Mouse (Mus musculus) kidney, embryonic 16.5 days (tissue): ENCODE measurements around the gene Dsp. TPM values are rescaled to one million over a fixed set of nuclear protein-coding genes. Genes with fewer than 3 reads are reported as not detected.

Experiments used
- ATAC-seq: fragments of 200-750 bp; cut with Nextera tagmentation; 2 replicates; pipeline ENCODE4 v1.8.0; 2017; ENCODE audit warnings: moderate TSS enrichment; ENCODE audit not compliant: low FRiP score, low TSS enrichment
- H3K27ac ChIP-seq: fragments of 300-500 bp; sonication (generic); 2 replicates; pipeline ENCODE4 v1.5.1; 2014; ENCODE audit warnings: low read length
- H3K27me3 ChIP-seq: fragments of 300-500 bp; sonication (generic); 2 replicates; pipeline ENCODE4 v1.6.1; 2014; ENCODE audit warnings: low read length, control low read depth, mixed read lengths; ENCODE audit not compliant: insufficient read depth
- H3K36me3 ChIP-seq: fragments of 300-500 bp; sonication (generic); 2 replicates; pipeline ENCODE4 v1.6.1; 2014; ENCODE audit warnings: low read length, control low read depth, mixed read lengths; ENCODE audit not compliant: insufficient read depth
- H3K4me1 ChIP-seq: fragments of 300-500 bp; sonication (generic); 2 replicates; pipeline ENCODE4 v1.6.1; 2014; ENCODE audit warnings: low read length, control low read depth, mixed read lengths; ENCODE audit not compliant: insufficient read depth
- H3K4me2 ChIP-seq: fragments of 300-500 bp; sonication (generic); replicated peaks from 2 replicates; pipeline ENCODE4 v1.6.1; 2014; ENCODE audit warnings: low read depth, low read length
- H3K4me3 ChIP-seq: fragments of 300-500 bp; sonication (generic); 2 replicates; pipeline ENCODE4 v1.5.1; 2014; ENCODE audit warnings: mild to moderate bottlenecking, low read length
- H3K9ac ChIP-seq: fragments of 300-500 bp; sonication (generic); replicated peaks from 2 replicates; pipeline ENCODE4 v1.6.1; 2014; ENCODE audit warnings: low read length
- H3K9me3 ChIP-seq: fragments of 300-500 bp; sonication (generic); 2 replicates; pipeline ENCODE4 v1.6.1; 2016; ENCODE audit warnings: low read length, control low read depth
- WGBS: fragments of 180-500 bp; shearing (Covaris S2); extraction: QIAGEN DNeasy Blood & Tissue Kit; methylation state at CpG from one replicate; pipeline ENCODE4 v1.1.7; 2014; 5-methylcytosine and 5-hydroxymethylcytosine counted together
- polyA plus RNA-seq: library from polyadenylated mRNA; unstranded; fragments of >200 nt; fragmentation: Nextera tagmentation; extraction: Ambion mirVana; gene quantifications from 2 replicates; pipeline ENCODE4 v1.2.1, GENCODE M21; 2015

Dsp gene
- 5.3 TPM in 2 replicates for polyA plus RNA-seq

- H3K4me2 ChIP-seq = peak within 1 kb of the TSS; percentile 93
- peaks cover 19% of the 10 kb centered on the region for H3K27me3 ChIP-seq
- peak; percentile 73 for ATAC-seq
- peak within 1 kb of the TSS; percentile 57 for H3K4me3 ChIP-seq
- H3K9ac ChIP-seq = peak within 1 kb of the TSS; percentile 75
- no peaks in the 10 kb centered on the region for H3K9me3 ChIP-seq
- peak within 1 kb of the TSS; percentile 44 for H3K27ac ChIP-seq
- no peaks in the 10 kb centered on the region for H3K36me3 ChIP-seq
- peaks cover 25% of the 10 kb centered on the region; the same call in 1 of the 2 replicates for H3K4me1 ChIP-seq
- 0% methylated on average over 35 of the region's 58 CpGs for WGBS
Measured at GRCm38 (mm10) chr13:38151069-38151588, at the start of gene Dsp. TSS of gene Dsp (plus strand) at chr13:38151294.

- 83% methylated on average over 4 of the region's 4 CpGs for WGBS
- no peaks in the 10 kb centered on the region for H3K36me3 ChIP-seq
- H3K4me3 ChIP-seq = no peak overlapping the region
- no peak for ATAC-seq
- H3K4me1 ChIP-seq = no peaks in the 10 kb centered on the region
- no peak overlapping the region for H3K27ac ChIP-seq
- no peaks in the 10 kb centered on the region for H3K9me3 ChIP-seq
- no peak overlapping the region for H3K9ac ChIP-seq
- H3K4me2 ChIP-seq = no peak overlapping the region
- no peaks in the 10 kb centered on the region for H3K27me3 ChIP-seq
Measured at GRCm38 (mm10) chr13:38103406-38103805, 47.7 kb upstream of the Dsp start.

- H3K9ac ChIP-seq = no peak overlapping the region
- H3K4me2 ChIP-seq = no peak overlapping the region
- no peaks in the 10 kb centered on the region for H3K9me3 ChIP-seq
- H3K27ac ChIP-seq = no peak overlapping the region
- no peak for ATAC-seq
- H3K36me3 ChIP-seq = no peaks in the 10 kb centered on the region
- no peaks in the 10 kb centered on the region for H3K27me3 ChIP-seq
- H3K4me1 ChIP-seq = no peaks in the 10 kb centered on the region
- WGBS = 82% methylated on average over 10 of the region's 10 CpGs
- H3K4me3 ChIP-seq = no peak overlapping the region
Measured at GRCm38 (mm10) chr13:38104501-38104900, 46.6 kb upstream of the Dsp start.

GRCm38 (mm10) chr13:38109081-38109480 lies 42.0 kb upstream of the Dsp start:
- no peak overlapping the region for H3K4me2 ChIP-seq
- no peak overlapping the region for H3K27ac ChIP-seq
- no peaks in the 10 kb centered on the region for H3K9me3 ChIP-seq
- no peak overlapping the region for H3K4me3 ChIP-seq
- H3K36me3 ChIP-seq = no peaks in the 10 kb centered on the region
- H3K27me3 ChIP-seq = no peaks in the 10 kb centered on the region
- 72% methylated on average over 9 of the region's 9 CpGs for WGBS
- H3K4me1 ChIP-seq = no peaks in the 10 kb centered on the region
- no peak overlapping the region for H3K9ac ChIP-seq
- ATAC-seq = no peak

GRCm38 (mm10) chr13:38122321-38122720 lies 28.8 kb upstream of the Dsp start:
- H3K36me3 ChIP-seq = no peaks in the 10 kb centered on the region
- H3K9me3 ChIP-seq = no peaks in the 10 kb centered on the region
- WGBS = 84% methylated on average over 9 of the region's 9 CpGs
- H3K4me1 ChIP-seq = no peaks in the 10 kb centered on the region
- H3K4me3 ChIP-seq = no peak overlapping the region
- ATAC-seq = no peak
- no peak overlapping the region for H3K9ac ChIP-seq
- no peak overlapping the region for H3K27ac ChIP-seq
- no peak overlapping the region for H3K4me2 ChIP-seq
- no peaks in the 10 kb centered on the region for H3K27me3 ChIP-seq

GRCm38 (mm10) chr13:38123666-38124065 lies 27.4 kb upstream of the Dsp start:
- no peaks in the 10 kb centered on the region for H3K36me3 ChIP-seq
- H3K4me2 ChIP-seq = no peak overlapping the region
- H3K9me3 ChIP-seq = no peaks in the 10 kb centered on the region
- 71% methylated on average over 4 of the region's 4 CpGs for WGBS
- no peak for ATAC-seq
- no peak overlapping the region for H3K4me3 ChIP-seq
- H3K27ac ChIP-seq = no peak overlapping the region
- H3K9ac ChIP-seq = no peak overlapping the region
- no peaks in the 10 kb centered on the region for H3K4me1 ChIP-seq
- no peaks in the 10 kb centered on the region for H3K27me3 ChIP-seq

GRCm38 (mm10) chr13:38127683-38128082 lies 23.4 kb upstream of the Dsp start:
- Histone ChIP-seq H3K27me3 (no peaks in the 10 kb centered on the region), H3K9me3 (no peaks in the 10 kb centered on the region), H3K36me3 (no peaks in the 10 kb centered on the region), H3K4me3 (no peak overlapping the region), H3K27ac (no peak overlapping the region), H3K4me2 (no peak overlapping the region), H3K4me1 (no peaks in the 10 kb centered on the region), H3K9ac (no peak overlapping the region)
- 81% methylated on average over 3 of the region's 3 CpGs for WGBS
- no peak for ATAC-seq

- Histone ChIP-seq H3K9ac (no peak overlapping the region), H3K27me3 (no peaks in the 10 kb centered on the region), H3K4me3 (no peak overlapping the region), H3K4me1 (no peaks in the 10 kb centered on the region), H3K9me3 (no peaks in the 10 kb centered on the region), H3K36me3 (no peaks in the 10 kb centered on the region), H3K27ac (no peak overlapping the region), H3K4me2 (no peak overlapping the region)
- WGBS = 86% methylated on average over 3 of the region's 3 CpGs
- no peak for ATAC-seq
Measured at GRCm38 (mm10) chr13:38128246-38128645, 22.8 kb upstream of the Dsp start.

- no peak for ATAC-seq
- H3K9ac ChIP-seq = no peak overlapping the region
- H3K36me3 ChIP-seq = no peaks in the 10 kb centered on the region
- H3K27ac ChIP-seq = no peak overlapping the region
- H3K4me1 ChIP-seq = no peaks in the 10 kb centered on the region
- no peaks in the 10 kb centered on the region for H3K27me3 ChIP-seq
- no peak overlapping the region for H3K4me3 ChIP-seq
- no peaks in the 10 kb centered on the region for H3K9me3 ChIP-seq
- no peak overlapping the region for H3K4me2 ChIP-seq
- 64% methylated on average over 2 of the region's 2 CpGs for WGBS
Measured at GRCm38 (mm10) chr13:38129492-38129891, 21.6 kb upstream of the Dsp start.

- 90% methylated on average over 9 of the region's 9 CpGs for WGBS
- no peak overlapping the region for H3K27ac ChIP-seq
- ATAC-seq = no peak
Measured at GRCm38 (mm10) chr13:38130116-38130515, 21.0 kb upstream of the Dsp start.

More at GRCm38 (mm10) chr13:38130116-38130515, 21.0 kb upstream of the Dsp start:
- H3K27me3 ChIP-seq = no peaks in the 10 kb centered on the region
- H3K4me3 ChIP-seq = no peak overlapping the region
- H3K4me1 ChIP-seq = no peaks in the 10 kb centered on the region
- H3K9me3 ChIP-seq = no peaks in the 10 kb centered on the region
- no peak overlapping the region for H3K4me2 ChIP-seq
- H3K9ac ChIP-seq = no peak overlapping the region
- H3K36me3 ChIP-seq = no peaks in the 10 kb centered on the region
